Mouse (Mus musculus): ENCODE measurements around the gene Tfam.

DNA sequence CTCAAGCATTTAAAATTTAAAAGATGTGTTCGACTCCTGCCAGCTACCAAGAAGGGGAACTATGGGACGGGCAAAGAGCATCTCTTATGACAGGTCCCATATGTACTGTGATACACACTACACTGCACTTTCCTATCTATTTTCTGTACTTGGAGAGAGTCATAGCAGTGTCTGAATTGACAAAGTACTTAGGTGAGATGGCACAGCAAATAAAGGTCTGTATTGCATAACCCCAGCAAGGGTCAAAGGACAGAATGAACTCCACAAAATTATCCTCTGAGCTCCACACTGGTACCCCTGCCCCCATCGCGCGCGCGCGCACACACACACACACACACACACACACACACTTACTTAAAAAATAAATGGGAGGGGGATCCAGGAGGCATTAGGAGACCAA, 4.0 kb downstream of the Tfam start:
- no peak for TF ChIP-seq CTCF (IDR thresholded peaks at IDR 0.05; ENCODE audit: low read depth)
- no peak for TF ChIP-seq EP300 (IDR thresholded peaks at IDR 0.05; ENCODE audit: low read depth)
